Mouse (Mus musculus): Measurements from ENCODE around the gene Diexf. TPM values are rescaled to one million over a fixed set of nuclear protein-coding genes. Genes with fewer than 3 reads are reported as not detected.

Gene Diexf
- 5.2 TPM for polyA plus RNA-seq (2017; shearing (Covaris generic))

GRCm38 (mm10) chr1:193129786-193130455, at the start of gene Diexf:
Gene Diexf (minus strand): TSS chr1:193130272.

DNA sequence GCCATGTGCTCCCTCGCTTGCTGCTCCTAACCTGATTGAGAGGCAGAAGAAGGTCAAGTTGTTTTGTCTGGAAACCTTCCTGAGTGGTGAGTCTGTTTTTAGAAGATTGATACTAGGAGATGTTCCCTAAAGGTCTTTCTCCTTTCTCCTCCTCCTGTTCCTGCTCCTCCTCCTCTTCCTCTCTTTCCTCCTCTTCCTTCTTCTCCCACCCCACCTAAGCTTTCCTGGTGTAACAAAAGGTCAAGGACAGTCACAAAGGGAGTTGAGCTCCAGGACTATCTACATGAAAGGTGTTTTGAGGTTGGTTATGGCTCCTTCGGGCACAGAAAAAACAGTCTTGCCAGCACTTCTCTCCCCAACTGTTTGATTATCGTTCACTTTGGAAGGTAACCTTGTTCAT, 37.7 kb upstream of the Diexf start, which contains the start of gene A130010J15Rik:
TSS of gene A130010J15Rik (plus strand) at position 301 of the 400 bp plus-strand sequence.

GRCm38 (mm10) chr1:193152872-193153271, 22.8 kb upstream of the Diexf start, which contains the start of gene Irf6:
Gene Irf6 (plus strand): TSS chr1:193153111.

Other genes starting within 250 kb of the Diexf start
- 0.19 TPM for gene Syt14, start 94.5 kb downstream of the Diexf start, polyA plus RNA-seq (2017; shearing (Covaris generic))
- 21.7 TPM for gene Irf6, start 22.8 kb upstream of the Diexf start, polyA plus RNA-seq (2017; shearing (Covaris generic))
- 9.8 TPM for gene A130010J15Rik, start 37.8 kb upstream of the Diexf start, polyA plus RNA-seq (2017; shearing (Covaris generic))
- 602 TPM for gene Traf3ip3, start 71.4 kb upstream of the Diexf start, polyA plus RNA-seq (2017; shearing (Covaris generic))
- 23.9 TPM for gene Lamb3, start 77.4 kb upstream of the Diexf start, polyA plus RNA-seq (2017; shearing (Covaris generic))
- gene Hsd11b1, start 133.8 kb upstream of the Diexf start, polyA plus RNA-seq (2017; shearing (Covaris generic)): 139 TPM
- 7.9 TPM for gene G0s2, start 142.9 kb upstream of the Diexf start, polyA plus RNA-seq (2017; shearing (Covaris generic))
- not detected for gene Camk1g, start 240.0 kb upstream of the Diexf start, polyA plus RNA-seq (2017; shearing (Covaris generic))

All from CD4-positive, CD25-positive, alpha-beta regulatory T cell (primary cell).